Mouse (Mus musculus) right cerebral cortex, postnatal 36 days (tissue): ENCODE measurements around the gene Fbxo46.
A peak's percentile ranks its signal among the peaks of the same experiment; 100 is the strongest.
"Not testable (repeated sequence)": the region's sequence is repeated elsewhere in the genome, so short reads cannot be mapped to it uniquely, and the experiment has no call there.

Source experiments
- DNase-seq, 2 experiments: peaks; one replicate each; pipeline ENCODE4 v3.0.0; 2022; ENCODE audit warnings: low spot score in 2 of 2, mixed read lengths in 1 of 2

Fbxo46 gene

DNA sequence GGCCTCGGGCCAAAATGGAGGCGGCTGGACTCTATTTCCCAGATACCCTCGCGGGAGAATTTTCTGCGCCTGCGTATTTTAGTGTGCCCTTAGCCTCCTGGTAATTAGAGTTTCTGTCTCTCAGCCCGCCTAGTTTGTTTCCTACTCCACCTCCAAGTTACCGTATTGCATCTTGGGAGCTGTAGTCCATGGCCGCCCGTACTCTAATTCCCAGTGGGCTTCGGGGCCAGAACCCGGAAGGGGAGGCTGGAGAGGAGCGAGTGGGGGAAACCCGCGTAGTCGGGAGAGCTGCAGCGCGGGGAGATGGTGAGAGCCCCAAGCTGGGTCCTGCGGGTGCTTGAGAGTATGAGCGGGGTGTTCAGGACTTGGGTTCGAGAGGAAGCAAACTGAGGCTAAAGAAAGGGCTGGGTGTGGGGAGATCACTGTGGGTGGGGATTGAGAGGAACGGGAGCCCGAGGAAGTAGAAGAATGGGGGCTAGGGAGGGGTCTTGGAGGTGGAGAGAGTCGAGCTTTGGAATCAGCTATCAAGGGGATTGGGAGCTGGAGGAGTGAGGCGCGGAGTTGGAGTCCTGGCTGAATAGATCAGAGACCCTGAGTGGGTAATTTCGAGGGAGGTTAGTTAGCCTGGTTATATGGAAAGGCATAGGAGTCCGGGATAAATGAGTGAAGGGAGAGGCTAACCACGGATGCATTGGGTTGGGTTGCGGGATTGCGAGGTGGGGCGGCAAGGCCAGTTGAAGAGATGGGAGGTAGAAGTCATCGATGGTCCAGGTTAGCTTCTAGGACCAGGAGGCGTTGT, at the start of gene Fbxo46:
Fbxo46 (plus strand) TSS at position 229 of the 799 bp plus-strand sequence.
- DNase-seq = peak; percentile 91 to 95

GRCm38 (mm10) chr7:19071024-19071423, 48.6 kb upstream of the Fbxo46 start:
- not testable (repeated sequence) for DNase-seq

GRCm38 (mm10) chr7:19073504-19073903, 46.2 kb upstream of the Fbxo46 start:
- no peak for DNase-seq

GRCm38 (mm10) chr7:19074494-19074893, 45.2 kb upstream of the Fbxo46 start:
- DNase-seq = no peak

GRCm38 (mm10) chr7:19075231-19075630, 44.4 kb upstream of the Fbxo46 start:
- no peak for DNase-seq

- DNase-seq = peak; percentile 97 to 98
Observed at GRCm38 (mm10) chr7:19075723-19076585, 43.7 kb upstream of the Fbxo46 start, which contains the start of gene Dmwd. Gene Dmwd (plus strand): TSS chr7:19076227.

DNA sequence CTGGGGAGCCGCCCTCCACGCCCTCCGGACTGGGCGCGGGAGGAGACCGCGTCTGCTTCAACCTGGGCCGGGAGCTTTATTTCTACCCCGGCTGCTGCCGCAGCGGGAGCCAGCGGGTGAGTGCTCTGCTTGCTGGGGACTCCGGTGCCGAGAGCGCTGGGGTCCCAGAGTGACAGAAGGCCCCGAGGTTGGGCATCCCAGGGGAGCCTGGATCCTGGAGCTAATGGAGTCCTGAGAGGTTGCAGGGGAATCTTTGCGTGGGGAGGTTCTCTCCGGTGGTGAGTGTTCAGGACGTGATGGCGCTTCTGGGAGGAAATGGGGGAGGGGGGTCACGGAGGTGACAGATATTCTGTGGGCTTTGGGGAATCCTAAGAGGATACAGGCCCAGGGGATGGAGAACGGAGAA, 43.1 kb upstream of the Fbxo46 start:
- no peak for DNase-seq

DNA sequence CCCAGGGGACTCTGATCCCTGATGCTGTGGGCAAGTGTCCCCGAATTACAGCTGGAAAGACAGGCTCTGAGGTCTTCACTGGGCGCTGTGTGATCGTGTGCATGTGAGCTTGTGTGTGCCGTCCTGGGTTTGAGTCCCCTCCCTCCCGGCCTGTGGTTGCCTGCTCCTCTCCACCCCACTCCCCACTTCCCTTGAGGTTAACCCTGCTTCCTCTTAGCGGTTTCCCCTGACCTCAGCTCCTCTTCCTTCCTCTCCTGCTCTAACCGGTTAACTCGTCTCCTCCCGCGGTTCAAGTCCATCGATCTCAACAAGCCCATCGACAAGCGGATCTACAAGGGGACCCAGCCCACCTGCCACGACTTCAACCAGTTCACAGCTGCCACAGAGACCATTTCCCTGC, 41.9 kb upstream of the Fbxo46 start:
- no peak for DNase-seq

- no peak for DNase-seq
Observed at GRCm38 (mm10) chr7:19078732-19079131, 40.9 kb upstream of the Fbxo46 start.

GRCm38 (mm10) chr7:19080451-19080950, 39.2 kb upstream of the Fbxo46 start:
- no peak for DNase-seq

- no peak for DNase-seq
Observed at GRCm38 (mm10) chr7:19082171-19082570, 37.5 kb upstream of the Fbxo46 start.

- no peak for DNase-seq
Observed at GRCm38 (mm10) chr7:19083096-19083495, 36.6 kb upstream of the Fbxo46 start.

- DNase-seq = no peak
Observed at GRCm38 (mm10) chr7:19083701-19084100, 36.0 kb upstream of the Fbxo46 start, which contains the start of gene Dmpk. Gene Dmpk (plus strand): TSS chr7:19083849.

DNA sequence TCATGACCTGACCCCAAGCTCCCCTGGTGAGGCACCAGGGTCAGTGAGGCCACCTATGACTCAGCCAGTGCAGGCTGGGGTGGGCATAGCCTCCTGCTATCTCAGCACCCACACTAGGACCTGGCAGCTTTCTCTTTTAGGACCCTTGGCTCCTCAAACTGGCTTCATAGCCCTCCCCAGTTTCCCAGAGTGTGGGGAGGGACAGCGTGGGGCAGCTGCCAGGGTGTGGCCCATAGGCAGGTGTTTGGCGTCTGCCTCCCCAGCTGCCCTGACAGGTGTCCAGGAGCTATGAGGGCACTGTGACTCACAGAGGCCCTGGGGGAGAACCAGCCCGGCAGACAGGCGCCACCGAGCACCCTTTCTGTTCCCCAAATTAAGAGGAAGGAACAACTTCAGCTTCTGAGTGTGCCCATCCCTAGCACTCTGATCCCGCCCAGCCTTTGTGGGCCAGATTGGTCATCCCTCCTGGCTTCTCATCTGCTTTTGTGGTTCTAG, 35.3 kb upstream of the Fbxo46 start:
- DNase-seq = no peak

- no peak for DNase-seq
Observed at GRCm38 (mm10) chr7:19084921-19085473, 34.7 kb upstream of the Fbxo46 start.

DNA sequence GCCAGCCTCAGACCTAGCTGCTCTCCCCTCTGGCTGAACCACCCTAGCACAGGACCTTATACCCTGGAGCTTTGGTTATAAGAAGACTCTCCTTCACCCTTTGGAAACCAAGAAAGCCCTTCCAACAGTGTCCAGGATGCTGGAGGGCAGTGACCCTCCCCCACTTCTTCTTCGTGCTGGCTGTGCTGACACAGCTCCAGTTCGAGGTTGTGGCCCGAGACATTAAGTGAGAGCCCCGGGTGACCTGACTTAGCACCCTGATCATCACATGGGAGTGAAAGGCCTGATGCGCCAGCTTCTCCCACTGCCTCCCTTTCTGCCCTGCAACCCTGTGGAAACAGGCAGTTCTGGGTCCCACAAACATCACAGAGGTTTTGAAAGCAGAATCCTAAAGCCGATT, 34.2 kb upstream of the Fbxo46 start:
- no peak for DNase-seq

- no peak for DNase-seq
Observed at GRCm38 (mm10) chr7:19086042-19086441, 33.6 kb upstream of the Fbxo46 start.

GRCm38 (mm10) chr7:19086760-19087159, 32.9 kb upstream of the Fbxo46 start:
- DNase-seq = no peak

- DNase-seq = no peak
Observed at GRCm38 (mm10) chr7:19088813-19089212, 30.8 kb upstream of the Fbxo46 start.

- no peak for DNase-seq
Observed at GRCm38 (mm10) chr7:19091913-19092312, 27.7 kb upstream of the Fbxo46 start.

DNA sequence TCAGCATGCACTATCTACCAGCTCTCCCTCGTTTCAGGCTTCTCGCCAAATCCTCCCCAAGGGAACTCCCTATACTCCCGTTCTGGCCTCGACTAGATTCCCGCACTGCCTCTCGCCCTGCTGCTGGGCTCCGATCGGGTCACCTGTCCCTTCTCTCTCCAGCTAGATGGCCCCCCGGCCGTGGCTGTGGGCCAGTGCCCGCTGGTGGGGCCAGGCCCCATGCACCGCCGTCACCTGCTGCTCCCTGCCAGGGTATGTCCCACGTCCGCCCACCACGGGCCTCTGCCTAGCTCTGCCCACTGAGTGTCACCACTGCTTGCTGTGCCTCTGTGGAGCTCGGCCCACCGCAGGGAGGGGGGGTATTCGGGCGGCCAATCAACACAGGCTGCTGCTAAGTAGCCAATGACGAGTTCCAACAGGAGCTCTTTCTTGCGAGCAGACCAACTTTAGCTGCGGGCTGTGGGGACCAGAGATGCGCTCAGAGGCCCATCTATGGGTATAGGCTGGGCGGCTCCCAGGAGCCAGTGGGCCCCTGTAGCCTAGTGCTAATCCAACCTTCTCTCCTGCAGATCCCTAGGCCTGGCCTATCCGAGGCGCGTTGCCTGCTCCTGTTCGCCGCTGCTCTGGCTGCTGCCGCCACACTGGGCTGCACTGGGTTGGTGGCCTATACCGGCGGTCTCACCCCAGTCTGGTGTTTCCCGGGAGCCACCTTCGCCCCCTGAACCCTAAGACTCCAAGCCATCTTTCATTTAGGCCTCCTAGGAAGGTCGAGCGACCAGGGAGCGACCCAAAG, 27.1 kb upstream of the Fbxo46 start:
- DNase-seq = no peak
